Mouse (Mus musculus) heart, postnatal 0 days (tissue): ENCODE data around the gene Med17. TPM values are rescaled to one million over a fixed set of nuclear protein-coding genes. Genes with fewer than 3 reads are reported as not detected.

Experiments used
- ATAC-seq: fragments of 200-750 bp; cut with Nextera tagmentation; 2 replicates; pipeline ENCODE4 v1.8.0; 2017; ENCODE audit warnings: low read depth, moderate number of reproducible peaks, moderate library complexity; ENCODE audit not compliant: insufficient read depth
- DNase-seq: peaks from one replicate; pipeline ENCODE4 v3.0.0-alpha.2; 2016; ENCODE audit warnings: low spot score
- H3K27ac ChIP-seq: fragments of 300-500 bp; sonication (generic); 2 replicates; pipeline ENCODE4 v1.5.1; 2014; ENCODE audit warnings: low read depth, mild to moderate bottlenecking
- H3K27me3 ChIP-seq: fragments of 300-500 bp; sonication (generic); 2 replicates; pipeline ENCODE4 v1.6.1; 2014; ENCODE audit warnings: low read length, mixed read lengths; ENCODE audit not compliant: control insufficient read depth, insufficient read depth
- H3K36me3 ChIP-seq: fragments of 300-500 bp; sonication (generic); replicated peaks from 2 replicates; pipeline ENCODE4 v1.6.1; 2014; ENCODE audit warnings: low read length, mixed read lengths; ENCODE audit not compliant: control insufficient read depth, insufficient read depth
- H3K4me1 ChIP-seq: fragments of 300-500 bp; sonication (generic); 2 replicates; pipeline ENCODE4 v1.6.1; 2014; ENCODE audit warnings: antibody characterized with exemption; ENCODE audit not compliant: control insufficient read depth, insufficient read depth
- H3K4me2 ChIP-seq: fragments of 300-500 bp; sonication (generic); 2 replicates; pipeline ENCODE4 v1.6.1; 2014; ENCODE audit warnings: low read depth, mild to moderate bottlenecking, low read length, moderate library complexity
- H3K4me3 ChIP-seq: fragments of 300-500 bp; sonication (generic); 2 replicates; pipeline ENCODE4 v1.5.1; 2014; ENCODE audit warnings: low read depth, low read length
- H3K9ac ChIP-seq: fragments of 300-500 bp; sonication (generic); replicated peaks from 2 replicates; pipeline ENCODE4 v1.6.1; 2014; ENCODE audit warnings: low read depth, low read length, mixed read lengths
- H3K9me3 ChIP-seq: fragments of 300-500 bp; sonication (generic); replicated peaks from 2 replicates; pipeline ENCODE4 v1.6.1; 2016; ENCODE audit warnings: low read length; ENCODE audit not compliant: control insufficient read depth
- CTCF ChIP-seq: IDR thresholded peaks from 2 replicates; pipeline ENCODE4 v1.5.1; 2016; ENCODE audit warnings: antibody characterized with exemption, control low read depth, low read depth
- EP300 ChIP-seq: IDR thresholded peaks from 2 replicates; pipeline ENCODE4 v1.6.1; 2016; ENCODE audit warnings: antibody characterized with exemption, low read depth
- whole genome bisulfite sequencing: fragments of 180-500 bp; shearing (Covaris S2); extraction: QIAGEN DNeasy Blood & Tissue Kit; methylation state at CpG from one replicate; pipeline ENCODE4 v1.1.7; 2014; 5-methylcytosine and 5-hydroxymethylcytosine counted together
- polyA plus RNA-seq: library from polyadenylated mRNA; unstranded; fragments of >200 nt; fragmentation: Nextera tagmentation; extraction: Ambion mirVana; gene quantifications from 2 replicates; pipeline ENCODE4 v1.2.1, GENCODE M21; 2015
- total RNA-seq: library from RNA; depleted of rRNA; stranded (reverse); fragments of >200 nt; gene quantifications from 2 replicates; pipeline ENCODE4 v1.2.3, GENCODE M21; 2014; ENCODE audit warnings: low replicate concordance

Med17 gene
- total and polyA plus RNA-seq, 2 experiments from 2014 or later, result 11.9 to 14.8 TPM

DNA sequence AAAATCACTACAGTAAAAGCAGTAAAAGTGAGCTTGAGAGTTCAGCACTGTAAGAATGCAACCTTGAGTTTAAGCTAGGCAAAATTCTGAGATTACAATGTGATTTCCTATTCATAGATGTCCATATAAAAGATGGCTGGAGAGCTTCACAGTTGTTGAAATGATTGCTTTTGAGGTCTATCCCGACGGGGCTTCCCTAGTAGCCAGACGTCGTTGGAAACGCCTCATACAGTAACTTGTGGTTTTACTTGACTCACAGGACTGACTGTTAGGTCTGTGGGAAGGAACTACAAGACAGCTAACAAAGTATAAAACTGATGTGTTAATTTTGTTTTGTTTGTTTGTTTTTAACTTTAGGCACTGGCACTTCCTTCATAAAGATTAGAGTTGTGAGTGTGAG, 33.9 kb upstream of the Med17 start:
- 0 out of 2 replicates have a peak, but pooled peaks cover 9% of the 10 kb centered on the region for H3K4me1 ChIP-seq
- no peak overlapping the region for H3K4me2 ChIP-seq
- no peak for DNase-seq
- TF ChIP-seq EP300 (no peak), CTCF (no peak)
- H3K4me3 ChIP-seq, result no peak overlapping the region
- ATAC-seq, result no peak
- H3K9ac ChIP-seq, result no peak overlapping the region
- H3K9me3 ChIP-seq, result no peaks in the 10 kb centered on the region
- 83% methylated on average over 5 of the region's 5 CpGs for WGBS
- peaks cover 76% of the 10 kb centered on the region for H3K36me3 ChIP-seq
- H3K27me3 ChIP-seq, result no peaks in the 10 kb centered on the region
- H3K27ac ChIP-seq, result no peak overlapping the region

- Histone ChIP-seq H3K27ac (no peak overlapping the region), H3K9ac (no peak overlapping the region), H3K36me3 (peaks cover 72% of the 10 kb centered on the region), H3K9me3 (no peaks in the 10 kb centered on the region), H3K4me2 (no peak overlapping the region), H3K4me3 (no peak overlapping the region), H3K4me1 (peaks cover 23% of the 10 kb centered on the region), H3K27me3 (no peaks in the 10 kb centered on the region)
- no peak for ATAC-seq
- no peak for TF ChIP-seq CTCF
- no peak for TF ChIP-seq EP300
- WGBS, result 65% methylated on average over 2 of the region's 2 CpGs
- DNase-seq, result no peak
Observed at GRCm38 (mm10) chr9:15312054-15312735, 32.5 kb upstream of the Med17 start.

DNA sequence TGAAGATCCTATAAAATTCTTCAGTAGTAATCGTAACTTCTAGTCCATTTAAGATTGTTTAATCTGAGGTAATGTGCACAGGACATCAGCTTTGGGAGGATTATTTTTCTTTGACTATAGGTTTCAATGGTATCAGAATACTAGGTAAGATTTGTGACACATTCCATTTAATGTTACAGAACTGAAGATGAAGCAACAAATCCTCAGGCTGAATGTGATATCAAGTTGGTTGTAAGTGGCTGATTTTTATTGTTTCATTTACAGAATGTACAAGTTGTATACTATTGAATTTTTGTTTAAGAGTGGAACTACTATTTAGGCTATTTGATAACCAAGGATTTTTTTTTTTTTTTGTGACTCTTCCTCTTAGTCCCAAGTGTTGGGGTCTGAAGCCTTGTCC, 30.4 kb upstream of the Med17 start:
- DNase-seq (no peak), ATAC-seq (no peak)
- Histone ChIP-seq H3K4me1 (peaks cover 35% of the 10 kb centered on the region), H3K4me3 (no peak overlapping the region), H3K9ac (no peak overlapping the region), H3K9me3 (no peaks in the 10 kb centered on the region), H3K4me2 (no peak overlapping the region), H3K36me3 (peaks cover 62% of the 10 kb centered on the region), H3K27me3 (no peaks in the 10 kb centered on the region), H3K27ac (no peak overlapping the region)
- 85% methylated on average over 1 of the region's 1 CpGs for WGBS
- TF ChIP-seq EP300 (no peak), CTCF (no peak)

DNA sequence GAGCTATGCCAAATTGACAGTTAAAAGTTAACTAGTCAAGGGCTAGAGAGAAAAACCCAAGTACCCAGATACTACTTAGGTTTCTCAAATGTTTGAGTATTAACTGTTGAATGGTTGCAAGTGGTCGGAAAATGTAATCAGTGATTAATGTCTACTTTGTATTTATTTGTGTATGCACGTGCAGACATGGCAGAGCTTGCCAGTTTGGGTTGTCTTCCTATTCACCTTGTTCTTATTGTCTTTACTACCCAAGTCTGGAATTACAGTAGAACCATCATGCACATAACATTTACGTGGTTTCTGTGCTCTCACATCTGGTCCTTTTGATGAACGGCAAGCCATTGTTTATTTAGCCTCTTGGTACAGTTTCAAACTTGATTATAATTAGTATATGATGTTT, 29.7 kb upstream of the Med17 start:
- 60% methylated on average over 4 of the region's 4 CpGs for WGBS
- ATAC-seq (no peak), DNase-seq (no peak)
- Histone ChIP-seq H3K4me2 (no peak overlapping the region; the same call in 1 of the 2 replicates), H3K4me3 (no peak overlapping the region), H3K4me1 (peaks cover 36% of the 10 kb centered on the region), H3K27ac (no peak overlapping the region), H3K27me3 (no peaks in the 10 kb centered on the region), H3K36me3 (peaks cover 55% of the 10 kb centered on the region), H3K9me3 (no peaks in the 10 kb centered on the region), H3K9ac (no peak overlapping the region)
- TF ChIP-seq CTCF (no peak), EP300 (no peak)

- Histone ChIP-seq H3K36me3 (peaks cover 43% of the 10 kb centered on the region), H3K27ac (no peak overlapping the region), H3K9me3 (no peaks in the 10 kb centered on the region), H3K27me3 (no peaks in the 10 kb centered on the region), H3K4me1 (peaks cover 36% of the 10 kb centered on the region), H3K9ac (no peak overlapping the region), H3K4me3 (0 out of 2 replicates have a peak overlapping the region, but pooled peaks have one; percentile 85), H3K4me2 (peak overlapping the region; percentile 77; the same call in 1 of the 2 replicates)
- TF ChIP-seq EP300 (no peak), CTCF (no peak)
- DNase-seq (no peak), ATAC-seq (no peak)
- WGBS, result 53% methylated on average over 2 of the region's 2 CpGs
Observed at GRCm38 (mm10) chr9:15308254-15308653, 28.5 kb upstream of the Med17 start.

- no peaks in the 10 kb centered on the region for H3K9me3 ChIP-seq
- peak overlapping the region; percentile 93; the same call in 1 of the 2 replicates for H3K27ac ChIP-seq
- WGBS, result 6% methylated on average over 6 of the region's 6 CpGs
- ATAC-seq (no peak), DNase-seq (no peak)
- peaks cover 37% of the 10 kb centered on the region for H3K36me3 ChIP-seq
- TF ChIP-seq EP300 (no peak), CTCF (no peak)
- peak overlapping the region; percentile 85 for H3K4me3 ChIP-seq
- peak overlapping the region; percentile 77 for H3K4me2 ChIP-seq
- H3K27me3 ChIP-seq, result no peaks in the 10 kb centered on the region
- peak overlapping the region; percentile 93 for H3K9ac ChIP-seq
- peaks cover 36% of the 10 kb centered on the region for H3K4me1 ChIP-seq
Observed at GRCm38 (mm10) chr9:15307257-15307656, 27.5 kb upstream of the Med17 start.
